Mouse (Mus musculus) intestine, embryonic 14.5 days (tissue): Measurements from ENCODE around the gene Defb47. TPM values are rescaled to one million over a fixed set of nuclear protein-coding genes. Genes with fewer than 3 reads are reported as not detected.

Experiments
- ATAC-seq: fragments of 200-750 bp; cut with Nextera tagmentation; replicated peaks from 2 replicates; pipeline ENCODE4 v1.8.0; 2017; ENCODE audit warnings: low read depth, moderate number of reproducible peaks, moderate TSS enrichment, moderate library complexity; ENCODE audit not compliant: low FRiP score, low TSS enrichment
- DNase-seq: peaks from one replicate; pipeline ENCODE4 v3.0.0-alpha.2; 2018; ENCODE audit warnings: low spot score
- H3K27ac ChIP-seq: fragments of 300-500 bp; sonication (generic); 2 replicates; pipeline ENCODE4 v1.5.1; 2014; ENCODE audit warnings: low read depth, mild to moderate bottlenecking, control low read depth
- H3K27me3 ChIP-seq: fragments of 300-500 bp; sonication (generic); replicated peaks from 2 replicates; pipeline ENCODE4 v1.6.1; 2014; ENCODE audit warnings: low read length, control low read depth; ENCODE audit not compliant: control insufficient read depth, insufficient read depth
- H3K36me3 ChIP-seq: fragments of 300-500 bp; sonication (generic); 2 replicates; pipeline ENCODE4 v1.6.1; 2014; ENCODE audit warnings: low read length, control low read depth; ENCODE audit not compliant: control insufficient read depth, insufficient read depth
- H3K4me1 ChIP-seq: fragments of 300-500 bp; sonication (generic); replicated peaks from 2 replicates; pipeline ENCODE4 v1.6.1; 2014; ENCODE audit warnings: low read length, control low read depth, mixed read lengths; ENCODE audit not compliant: control insufficient read depth, insufficient read depth
- H3K4me2 ChIP-seq: fragments of 300-500 bp; sonication (generic); 2 replicates; pipeline ENCODE4 v1.6.1; 2014; ENCODE audit warnings: low read length
- H3K4me3 ChIP-seq: fragments of 300-500 bp; sonication (generic); 2 replicates; pipeline ENCODE4 v1.5.1; 2014; ENCODE audit warnings: low read depth, low read length, control low read depth, mixed read lengths
- H3K9ac ChIP-seq: fragments of 300-500 bp; sonication (generic); 2 replicates; pipeline ENCODE4 v1.6.1; 2014; ENCODE audit warnings: mild to moderate bottlenecking, low read length
- H3K9me3 ChIP-seq: fragments of 300-500 bp; sonication (generic); 2 replicates; pipeline ENCODE4 v1.6.1; 2016; ENCODE audit warnings: low read length, control low read depth; ENCODE audit not compliant: control insufficient read depth
- WGBS: fragments of 180-500 bp; shearing (Covaris S2); extraction: QIAGEN DNeasy Blood & Tissue Kit; methylation state at CpG from one replicate; pipeline ENCODE4 v1.1.7; 2014; 5-methylcytosine and 5-hydroxymethylcytosine counted together
- polyA plus RNA-seq: library from polyadenylated mRNA; unstranded; fragments of >200 nt; fragmentation: Nextera tagmentation; extraction: Ambion mirVana; gene quantifications from 2 replicates; pipeline ENCODE4 v1.2.1, GENCODE M21; 2014

Gene Defb47
- polyA plus RNA-seq, 1 experiment from 2014 or later, result not detected

- 74% methylated on average over 7 of the region's 7 CpGs for WGBS
- Histone ChIP-seq H3K4me2 (no peak overlapping the region), H3K4me3 (no peak overlapping the region), H3K27ac (no peak overlapping the region), H3K9ac (no peak overlapping the region), H3K27me3 (no peaks in the 10 kb centered on the region), H3K4me1 (no peaks in the 10 kb centered on the region), H3K9me3 (no peaks in the 10 kb centered on the region), H3K36me3 (no peaks in the 10 kb centered on the region)
- DNase-seq (no peak), ATAC-seq (no peak)
Observed at GRCm38 (mm10) chr14:62991849-62992510, 5.9 kb upstream of the Defb47 start.

GRCm38 (mm10) chr14:62998977-62999376 is 1.1 kb downstream of the Defb47 start:
- DNase-seq (no peak), ATAC-seq (no peak)
- H3K27ac ChIP-seq, result no peak overlapping the region
- H3K9me3 ChIP-seq, result no peaks in the 10 kb centered on the region
- H3K9ac ChIP-seq, result no peak overlapping the region
- no peak overlapping the region for H3K4me3 ChIP-seq
- WGBS, result 82% methylated on average over 4 of the region's 4 CpGs
- no peaks in the 10 kb centered on the region for H3K36me3 ChIP-seq
- H3K27me3 ChIP-seq, result no peaks in the 10 kb centered on the region
- H3K4me1 ChIP-seq, result no peaks in the 10 kb centered on the region
- no peak overlapping the region for H3K4me2 ChIP-seq

- DNase-seq, result no peak
- Histone ChIP-seq H3K4me1 (no peaks in the 10 kb centered on the region), H3K4me2 (no peak overlapping the region), H3K27me3 (no peaks in the 10 kb centered on the region), H3K9me3 (no peaks in the 10 kb centered on the region), H3K36me3 (no peaks in the 10 kb centered on the region), H3K9ac (no peak overlapping the region), H3K27ac (no peak overlapping the region), H3K4me3 (no peak overlapping the region)
- no peak for ATAC-seq
- 63% methylated on average over 2 of the region's 2 CpGs for WGBS
Observed at GRCm38 (mm10) chr14:63002588-63002987, 4.7 kb downstream of the Defb47 start.

GRCm38 (mm10) chr14:63011471-63011870 is 13.6 kb downstream of the Defb47 start, which contains the start of gene Defb43:
Gene Defb43, plus strand, starts transcription at chr14:63011771.
- Histone ChIP-seq H3K27me3 (no peaks in the 10 kb centered on the region), H3K4me1 (no peaks in the 10 kb centered on the region)
- 89% methylated on average over 5 of the region's 5 CpGs for WGBS

GRCm38 (mm10) chr14:63013082-63013481 is 15.2 kb downstream of the Defb47 start:
- H3K4me1 ChIP-seq, result no peaks in the 10 kb centered on the region
- H3K4me2 ChIP-seq, result no peak overlapping the region
- no peak overlapping the region for H3K27ac ChIP-seq
- no peak overlapping the region for H3K9ac ChIP-seq
- DNase-seq (no peak), ATAC-seq (no peak)
- no peak overlapping the region for H3K4me3 ChIP-seq
- WGBS, result 71% methylated on average over 4 of the region's 4 CpGs
- H3K36me3 ChIP-seq, result no peaks in the 10 kb centered on the region
- H3K27me3 ChIP-seq, result no peaks in the 10 kb centered on the region
- no peaks in the 10 kb centered on the region for H3K9me3 ChIP-seq

More at GRCm38 (mm10) chr14:63011471-63011870, 13.6 kb downstream of the Defb47 start, which contains the start of gene Defb43:
- DNase-seq, result no peak
- Histone ChIP-seq H3K4me3 (no peak within 1 kb of the TSS), H3K9me3 (no peaks in the 10 kb centered on the region), H3K36me3 (no peaks in the 10 kb centered on the region), H3K4me2 (no peak within 1 kb of the TSS), H3K9ac (no peak within 1 kb of the TSS), H3K27ac (no peak within 1 kb of the TSS)
- no peak for ATAC-seq

- Histone ChIP-seq H3K4me1 (no peaks in the 10 kb centered on the region), H3K4me2 (no peak overlapping the region), H3K36me3 (no peaks in the 10 kb centered on the region), H3K9me3 (no peaks in the 10 kb centered on the region), H3K4me3 (no peak overlapping the region), H3K9ac (no peak overlapping the region), H3K27me3 (no peaks in the 10 kb centered on the region), H3K27ac (no peak overlapping the region)
- no peak for DNase-seq
- WGBS, result 81% methylated on average over 4 of the region's 4 CpGs
- no peak for ATAC-seq
Observed at GRCm38 (mm10) chr14:63014667-63015066, 16.8 kb downstream of the Defb47 start.

- H3K36me3 ChIP-seq, result no peaks in the 10 kb centered on the region
- no peaks in the 10 kb centered on the region for H3K4me1 ChIP-seq
- no peak for ATAC-seq
- no peak overlapping the region for H3K4me2 ChIP-seq
- H3K4me3 ChIP-seq, result no peak overlapping the region
- DNase-seq, result no peak
- no peaks in the 10 kb centered on the region for H3K27me3 ChIP-seq
- no peak overlapping the region for H3K9ac ChIP-seq
- 54% methylated on average over 6 of the region's 6 CpGs for WGBS
- H3K9me3 ChIP-seq, result no peaks in the 10 kb centered on the region
- no peak overlapping the region for H3K27ac ChIP-seq
Observed at GRCm38 (mm10) chr14:63020524-63021156, 22.8 kb downstream of the Defb47 start.

GRCm38 (mm10) chr14:63046691-63047090 is 48.8 kb downstream of the Defb47 start, which contains the start of gene Defb42:
Gene Defb42, plus strand, starts transcription at chr14:63046991.
- DNase-seq, result no peak
- Histone ChIP-seq H3K36me3 (no peaks in the 10 kb centered on the region), H3K27ac (no peak within 1 kb of the TSS), H3K4me2 (no peak within 1 kb of the TSS), H3K4me3 (no peak within 1 kb of the TSS), H3K9me3 (no peaks in the 10 kb centered on the region), H3K27me3 (no peaks in the 10 kb centered on the region), H3K9ac (no peak within 1 kb of the TSS), H3K4me1 (no peaks in the 10 kb centered on the region)
- WGBS, result 73% methylated on average over 3 of the region's 3 CpGs
- no peak for ATAC-seq
